Mouse (Mus musculus): ENCODE results near the gene Rgs3.

The Rgs3 gene

DNA sequence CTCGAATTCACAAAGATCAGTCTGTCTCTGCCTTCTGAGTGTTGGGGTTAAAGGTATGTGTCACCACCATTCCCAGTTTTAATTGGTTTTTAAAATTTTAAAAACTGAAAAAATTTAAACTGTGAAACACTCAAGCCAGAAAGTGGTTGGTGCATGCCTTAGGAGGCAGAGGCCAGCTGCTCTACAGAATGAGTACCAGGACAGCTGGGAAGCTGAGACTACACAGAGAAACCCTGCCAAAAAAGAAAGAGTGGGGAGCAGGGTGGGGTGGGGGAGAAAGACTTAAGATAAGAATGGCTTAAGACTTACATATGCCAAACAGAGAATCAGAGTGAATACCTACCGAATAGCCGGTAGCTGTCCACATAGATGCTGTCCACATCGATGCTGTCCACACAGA lies 73.6 kb downstream of the Rgs3 start:
- no peak for DNase-seq

DNA sequence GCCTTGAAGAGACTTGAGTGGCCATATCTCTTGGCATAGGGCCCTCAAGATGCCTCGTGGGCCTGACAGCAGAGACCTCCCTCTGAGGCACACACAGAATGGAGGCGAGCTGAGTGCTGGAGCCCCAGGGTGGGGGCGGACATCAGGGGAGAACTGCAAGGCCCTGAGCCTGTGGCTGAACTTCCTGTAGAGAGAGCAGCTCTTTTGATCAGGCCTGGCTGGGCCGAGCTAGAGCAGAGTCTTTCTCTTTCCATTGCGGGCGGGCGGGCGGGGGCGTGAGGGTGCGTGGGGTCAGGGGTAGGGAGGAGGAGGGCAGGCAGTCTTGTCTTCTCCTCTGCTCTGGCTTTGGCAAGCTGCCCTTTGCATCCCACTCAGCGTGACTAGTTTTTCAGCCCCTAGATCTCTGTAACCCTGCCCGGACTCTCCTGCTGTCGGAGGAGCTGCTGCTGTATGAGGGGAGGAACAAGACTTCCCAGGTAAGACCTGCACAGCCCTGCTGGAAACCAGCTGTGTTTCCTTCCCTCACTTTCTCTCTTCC lies 74.5 kb downstream of the Rgs3 start:
- peak; percentile 59 for DNase-seq

DNA sequence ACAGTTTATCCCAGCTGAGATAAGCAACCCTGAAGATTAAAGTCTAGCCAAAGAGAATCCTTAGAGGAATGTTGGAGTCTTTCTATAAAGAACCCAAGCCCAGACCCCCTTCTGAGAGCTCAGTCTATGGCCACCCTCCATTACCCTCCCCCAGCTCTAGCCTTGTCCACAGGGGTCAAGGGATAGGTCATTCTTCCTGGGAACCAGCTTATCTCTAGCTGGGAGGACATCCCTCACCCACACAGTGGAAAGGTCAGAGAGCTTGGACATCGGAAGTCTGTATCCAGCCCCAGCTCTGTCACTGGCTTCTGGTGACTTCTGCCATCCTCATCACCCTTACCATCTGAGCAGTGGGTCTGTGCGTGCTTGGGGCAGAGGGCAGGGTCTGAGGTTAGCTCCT lies 75.2 kb downstream of the Rgs3 start:
- DNase-seq: no peak

DNA sequence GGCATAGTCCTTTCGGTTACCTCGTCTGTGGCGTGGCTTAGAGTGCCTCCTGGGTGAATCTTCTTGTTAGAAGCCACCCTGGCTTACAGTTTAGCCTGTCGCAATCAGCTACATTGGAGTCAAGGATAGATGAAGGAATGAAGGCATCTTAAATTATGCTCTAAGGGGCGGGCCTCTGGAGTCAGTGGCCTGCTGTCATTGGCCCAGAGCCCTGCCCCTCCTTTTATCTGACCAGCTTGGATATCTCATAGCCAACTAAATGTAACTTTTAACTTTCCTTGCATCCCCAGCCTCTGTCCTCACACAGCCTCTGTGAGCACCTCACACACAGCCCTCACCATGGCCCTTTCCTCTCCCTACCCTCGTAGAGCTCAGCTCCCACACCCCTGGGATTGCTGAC lies 76.4 kb downstream of the Rgs3 start:
- DNase-seq: no peak

DNA sequence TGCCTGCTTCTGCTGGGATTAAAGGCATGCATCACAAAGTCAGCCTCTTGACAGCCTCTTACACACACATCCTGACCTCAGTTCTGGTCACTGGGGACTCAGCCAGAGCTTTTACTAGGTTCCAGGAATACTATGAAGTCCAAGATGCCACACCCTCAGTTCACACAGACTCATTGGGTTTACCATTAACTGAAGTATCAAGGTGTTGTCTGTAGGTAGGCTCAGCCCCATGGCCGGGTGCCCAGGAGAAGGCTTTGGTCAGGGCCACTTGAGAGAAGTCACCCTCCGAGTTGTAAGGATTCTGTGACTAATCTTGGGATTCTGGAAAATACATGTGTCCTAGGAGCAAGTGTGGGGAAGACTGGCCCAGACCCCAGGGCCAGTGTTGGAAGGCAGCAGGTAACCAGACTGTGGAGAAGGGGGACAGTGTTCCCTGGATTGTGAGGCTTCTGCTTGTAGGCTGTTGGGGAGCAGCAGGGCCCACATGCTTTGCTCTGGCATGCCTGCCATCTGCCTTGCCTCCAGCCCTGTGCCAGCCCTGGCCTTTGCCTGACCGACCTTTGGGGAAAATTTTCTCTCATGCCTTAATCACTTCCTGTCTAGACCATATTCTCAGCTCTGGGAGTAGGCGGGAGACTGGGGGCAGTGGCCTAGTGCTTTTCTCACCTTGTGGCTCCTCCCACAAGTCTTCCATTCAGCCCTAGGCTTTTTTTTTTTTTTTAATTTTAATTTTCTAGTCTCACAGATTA lies 78.4 kb downstream of the Rgs3 start:
- no peak for DNase-seq

DNA sequence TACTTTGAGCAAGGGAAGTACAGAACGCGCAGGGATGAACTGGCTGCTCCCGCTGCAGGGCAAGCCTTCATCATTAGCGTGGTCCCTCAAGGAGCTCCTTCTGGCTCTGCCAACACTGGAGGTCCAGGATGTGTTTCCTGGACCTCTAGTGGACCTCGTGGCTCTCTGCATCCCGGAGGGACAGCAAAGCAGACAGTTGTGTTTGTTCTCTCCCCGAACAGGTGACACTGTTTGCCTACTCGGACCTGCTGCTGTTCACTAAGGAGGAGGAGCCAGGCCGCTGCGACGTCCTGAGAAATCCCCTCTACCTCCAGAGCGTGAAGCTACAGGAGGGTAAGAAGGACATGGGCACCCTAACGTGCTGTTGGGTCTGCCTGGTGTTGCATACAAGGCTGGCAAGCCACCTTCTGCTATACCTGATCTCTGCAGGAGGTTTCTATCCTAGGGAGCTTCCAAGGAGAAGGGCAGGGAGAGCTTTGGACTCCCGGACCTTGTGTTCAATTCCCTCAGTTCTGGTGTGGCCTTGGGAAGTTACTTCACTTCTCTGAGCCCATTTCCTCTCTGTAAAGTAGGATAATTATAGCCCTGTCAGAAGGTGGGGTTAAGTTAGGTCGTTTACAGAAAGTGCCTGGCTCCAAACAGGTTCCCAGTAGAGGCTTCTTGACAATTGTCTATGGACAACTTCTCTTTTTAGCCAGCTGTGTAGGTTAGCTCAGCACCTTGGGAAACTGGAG lies 81.0 kb downstream of the Rgs3 start:
- no peak for DNase-seq

DNA sequence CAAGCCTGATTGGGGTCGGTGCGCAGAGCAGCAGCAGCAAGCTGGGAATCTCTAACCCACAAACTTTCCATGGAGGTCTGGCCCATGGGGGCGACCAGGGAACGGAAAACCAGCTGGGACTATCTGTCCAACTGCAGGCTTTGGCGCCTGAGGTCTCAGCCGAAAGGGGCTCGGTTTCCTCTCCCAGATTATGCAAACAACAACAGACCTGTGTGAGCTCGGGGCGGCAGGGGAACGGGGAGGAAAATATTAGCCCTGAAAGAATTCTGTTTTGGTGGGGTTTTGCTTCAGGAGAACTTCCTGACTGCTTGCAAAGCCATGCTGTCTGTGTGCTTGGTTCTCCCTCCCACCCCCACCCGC lies 81.6 kb downstream of the Rgs3 start:
- no peak for DNase-seq

DNA sequence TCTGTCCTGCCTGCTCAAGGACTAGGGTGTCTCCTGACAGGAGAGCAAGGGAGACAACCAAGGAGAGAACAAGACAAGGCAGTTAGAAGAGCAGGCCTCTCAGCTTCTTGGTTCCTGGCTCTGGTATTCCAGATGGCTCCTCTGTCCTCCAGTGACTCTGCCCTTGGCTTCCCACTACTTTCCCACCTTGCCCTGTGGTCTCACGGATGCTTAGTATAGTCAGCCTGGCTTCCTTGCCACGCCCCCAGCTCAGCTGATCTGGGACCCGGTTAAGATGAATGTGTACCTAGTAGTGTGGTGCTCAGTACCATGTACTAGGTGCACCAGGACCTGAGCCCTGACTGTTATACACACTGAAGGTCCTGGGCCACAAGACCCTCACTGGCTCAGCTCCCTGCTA lies 82.0 kb downstream of the Rgs3 start:
- no peak for DNase-seq

DNA sequence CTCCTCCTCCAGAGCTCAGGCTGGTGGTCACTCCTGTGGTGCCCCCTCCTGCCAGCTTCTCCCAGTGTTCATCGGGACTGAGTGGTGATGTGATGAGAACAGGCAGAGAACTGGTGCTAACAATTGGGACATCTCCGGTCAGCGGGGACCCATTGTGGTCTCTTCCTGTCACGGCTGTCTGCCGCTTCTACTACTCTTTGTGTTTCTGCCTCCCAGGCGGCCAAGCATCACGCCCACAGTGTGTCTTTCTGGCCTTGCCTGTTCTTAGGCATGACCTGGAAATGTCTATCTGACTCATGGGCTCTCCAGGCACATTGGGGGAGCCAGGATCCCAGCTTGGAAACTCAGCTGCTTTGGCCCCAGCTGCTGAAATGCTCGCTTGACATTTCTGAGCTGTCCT lies 83.8 kb downstream of the Rgs3 start:
- DNase-seq: peak; percentile 63

DNA sequence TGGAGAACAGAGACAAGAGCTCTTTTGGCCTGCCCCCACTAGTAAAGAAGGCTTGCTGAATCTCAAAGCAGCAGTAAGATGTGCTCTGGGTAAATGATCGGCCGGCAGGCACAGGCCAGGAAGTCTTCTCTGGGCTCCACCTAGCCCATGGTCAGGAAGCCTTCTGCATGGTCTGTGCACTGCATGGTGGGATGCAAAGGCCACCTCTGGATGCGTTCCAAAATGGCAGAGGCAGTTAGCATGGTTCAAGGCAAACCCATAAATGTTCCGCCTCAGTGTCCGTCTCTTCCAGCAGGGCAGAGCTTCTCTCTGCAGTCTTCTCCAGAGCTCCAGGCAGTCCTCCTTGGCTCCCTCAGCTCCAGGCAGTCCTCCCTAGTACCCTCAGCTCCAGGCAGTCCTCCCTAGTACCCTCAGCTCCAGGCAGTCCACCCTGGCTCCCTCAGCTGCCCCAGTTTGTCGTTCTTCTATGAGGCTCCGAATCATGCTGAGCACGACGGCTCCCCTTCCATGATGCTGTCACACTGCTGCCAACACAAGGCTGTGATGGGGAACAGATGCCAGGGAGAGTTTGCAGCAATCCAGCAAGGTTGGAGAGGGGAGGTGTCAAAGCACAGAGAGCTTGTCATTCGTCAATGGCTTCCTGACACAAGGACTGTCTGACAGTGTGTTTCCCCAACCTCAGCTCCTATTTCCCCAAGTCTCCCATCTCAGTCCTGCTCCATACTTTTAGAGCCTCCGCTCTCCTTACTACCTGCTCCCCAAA lies 84.6 kb downstream of the Rgs3 start:
- no peak for DNase-seq

DNA sequence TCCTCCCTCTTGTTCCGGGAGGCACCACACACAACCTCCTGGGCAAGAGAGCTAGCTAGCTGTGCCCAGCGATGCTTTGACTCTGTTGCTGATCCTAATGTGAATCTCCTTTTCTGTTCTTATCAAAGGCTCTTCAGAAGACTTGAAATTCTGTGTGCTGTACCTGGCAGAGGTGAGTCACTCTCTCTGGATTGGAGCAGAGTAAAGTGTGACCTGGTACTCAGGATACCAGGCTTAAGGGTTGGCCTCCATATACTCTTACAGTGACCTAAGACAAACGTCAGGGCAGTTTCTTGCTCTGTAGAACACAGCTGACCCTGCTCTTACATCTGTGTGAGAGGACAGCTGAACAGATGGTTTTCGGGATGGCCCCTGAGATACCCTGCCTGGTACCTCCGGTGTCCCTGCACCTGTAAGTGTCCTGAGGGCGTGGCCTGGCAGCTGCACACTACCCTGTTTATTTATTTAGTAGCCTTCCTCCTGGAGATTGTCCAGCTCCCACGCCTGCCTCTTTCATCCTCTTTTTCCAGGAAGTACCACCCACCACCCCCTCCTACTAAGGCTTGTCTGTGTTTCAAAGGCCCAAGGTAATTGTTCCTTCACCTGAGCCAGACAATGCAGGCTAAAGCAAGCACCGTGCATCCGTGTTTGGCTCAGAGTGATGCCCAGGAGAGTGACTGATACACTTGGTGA lies 87.1 kb downstream of the Rgs3 start:
- peak; percentile 51 for DNase-seq

DNA sequence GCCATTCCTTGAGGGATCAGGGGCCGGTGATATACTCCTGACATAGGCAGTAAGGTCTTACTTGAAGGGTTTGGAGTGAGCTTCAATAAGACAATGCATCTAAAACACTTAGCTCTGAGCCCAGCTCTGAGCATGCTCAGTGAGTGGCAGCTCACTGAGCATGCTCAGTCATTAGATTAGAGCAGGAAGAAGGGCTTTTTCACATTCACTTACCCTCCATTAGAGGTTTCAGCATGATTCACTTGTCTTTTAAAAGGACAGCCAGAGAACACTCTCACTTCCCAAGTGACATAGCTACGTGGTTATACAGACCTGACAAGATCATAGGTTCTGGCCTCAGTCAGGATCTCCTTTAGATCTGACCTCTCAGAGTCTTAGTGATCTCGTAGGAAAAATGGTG lies 89.2 kb downstream of the Rgs3 start:
- no peak for DNase-seq

DNA sequence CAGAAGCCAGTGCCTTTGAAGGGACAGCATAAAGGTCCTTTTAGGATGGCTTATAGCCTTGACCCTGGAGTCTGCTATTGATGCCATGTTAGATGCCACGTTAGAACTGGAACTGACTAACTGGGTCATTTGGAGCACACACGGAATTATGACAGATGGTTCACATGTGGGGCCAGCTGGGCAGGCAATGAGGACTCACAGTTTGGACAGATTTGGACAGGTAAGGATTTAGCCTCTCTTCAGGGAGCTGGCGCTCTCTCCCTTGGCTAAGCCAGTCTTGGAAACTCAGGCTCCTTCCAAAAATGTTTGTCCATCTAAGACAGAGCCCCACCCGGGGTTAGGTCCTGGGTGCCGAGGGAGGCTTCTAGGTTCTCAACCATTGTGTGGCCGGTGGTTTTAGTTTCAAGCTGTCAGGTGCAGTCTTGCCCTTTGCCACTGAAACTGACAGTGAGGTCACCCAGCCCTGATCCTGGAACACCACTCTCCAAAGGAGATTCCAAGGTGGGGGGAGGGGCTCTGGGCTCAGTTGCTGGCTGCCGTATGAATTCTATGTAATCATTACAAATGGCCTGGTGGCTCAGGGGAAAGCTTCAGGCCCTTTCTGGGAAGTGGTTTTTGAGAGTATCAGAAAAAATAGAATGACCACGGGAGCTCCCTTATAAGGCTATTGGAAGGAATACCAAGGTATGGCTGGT lies 90.0 kb downstream of the Rgs3 start:
- no peak for DNase-seq

DNA sequence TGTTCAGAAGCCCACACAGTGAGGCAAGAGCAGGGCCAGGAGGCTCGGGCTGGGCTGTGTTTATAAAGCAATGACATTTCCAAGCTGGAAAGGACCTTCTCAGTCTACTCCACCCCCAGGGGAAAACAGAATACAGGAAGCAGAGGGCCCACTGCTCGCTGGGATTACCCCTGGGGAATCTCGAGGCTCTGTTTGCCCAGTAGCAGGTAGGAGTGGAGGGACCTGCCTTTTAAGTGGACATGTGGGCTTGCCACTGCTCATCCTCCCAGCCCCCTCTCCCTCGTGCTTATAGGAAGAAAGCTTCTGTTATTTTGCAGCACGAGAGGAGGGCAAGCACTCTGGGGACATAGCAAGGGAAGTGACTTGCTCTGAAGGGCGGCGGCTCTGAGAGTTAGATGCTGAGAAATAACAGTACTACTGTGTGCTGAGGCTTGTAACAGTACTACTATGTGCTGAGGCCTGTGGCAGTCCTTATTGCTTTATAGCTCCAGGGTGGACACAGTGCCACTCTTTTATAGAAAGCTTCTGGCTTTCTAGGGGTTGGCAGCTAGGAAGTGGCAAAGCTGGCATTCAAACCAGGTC lies 91.6 kb downstream of the Rgs3 start:
- no peak for DNase-seq

DNA sequence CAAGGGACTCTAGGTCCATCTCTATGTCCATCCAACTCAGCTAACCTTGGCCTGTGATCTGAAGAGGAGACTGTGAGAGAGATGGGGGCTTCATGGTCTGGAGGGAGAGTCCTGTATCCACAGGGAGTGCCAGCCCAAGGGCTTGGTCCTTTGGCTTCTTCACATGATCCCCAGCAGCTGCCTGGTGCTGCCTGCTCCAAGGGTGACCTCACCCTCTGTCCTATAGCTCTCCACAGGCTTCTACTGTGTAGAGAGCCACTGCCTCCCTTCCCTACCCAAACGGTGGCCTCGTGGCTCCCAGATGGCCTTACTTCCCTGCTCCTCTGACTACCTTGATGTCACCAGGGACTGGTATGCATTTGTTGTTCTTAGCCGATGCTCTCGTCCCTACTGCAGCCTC lies 92.6 kb downstream of the Rgs3 start:
- no peak for DNase-seq

DNA sequence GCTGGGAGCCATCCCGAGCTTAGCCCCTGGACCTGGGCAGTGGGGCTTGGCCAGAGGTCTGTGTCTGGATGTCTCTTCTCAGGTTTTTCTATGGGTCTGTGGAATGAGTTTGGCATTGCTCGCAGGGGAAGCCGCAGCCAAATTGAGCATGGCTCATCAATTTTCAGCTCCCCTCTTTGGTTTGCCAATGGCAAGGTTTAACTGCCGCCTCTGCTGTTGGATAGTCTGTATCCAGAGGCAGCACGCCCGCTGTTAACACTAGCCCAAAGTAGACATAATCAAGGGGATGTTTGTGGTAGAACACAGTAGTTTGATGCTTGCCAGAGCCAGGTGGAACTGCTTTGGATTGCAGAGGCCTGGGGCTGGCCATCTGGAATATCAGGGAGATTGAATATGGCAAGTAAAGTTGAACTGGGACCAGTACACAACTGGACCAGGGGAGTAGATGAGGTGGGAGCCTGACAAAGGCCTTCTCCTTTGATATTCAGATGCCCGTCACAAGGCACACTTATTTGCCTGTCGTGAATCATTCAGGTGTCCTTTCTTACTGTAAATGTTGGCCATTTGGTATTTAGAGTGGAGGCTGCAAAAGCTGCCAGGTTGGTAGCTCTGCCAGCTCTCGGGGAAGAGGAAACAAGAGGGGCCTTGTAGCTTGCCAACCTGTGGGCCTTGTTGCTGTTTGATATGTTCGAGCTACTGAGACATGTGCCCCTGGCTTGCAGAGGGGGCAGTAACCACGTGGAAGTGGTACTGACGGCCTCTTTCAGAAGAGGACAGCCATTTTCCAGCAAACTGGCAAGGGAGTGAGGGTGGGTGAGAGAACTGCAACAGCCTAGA lies 93.5 kb downstream of the Rgs3 start:
- no peak for DNase-seq

DNA sequence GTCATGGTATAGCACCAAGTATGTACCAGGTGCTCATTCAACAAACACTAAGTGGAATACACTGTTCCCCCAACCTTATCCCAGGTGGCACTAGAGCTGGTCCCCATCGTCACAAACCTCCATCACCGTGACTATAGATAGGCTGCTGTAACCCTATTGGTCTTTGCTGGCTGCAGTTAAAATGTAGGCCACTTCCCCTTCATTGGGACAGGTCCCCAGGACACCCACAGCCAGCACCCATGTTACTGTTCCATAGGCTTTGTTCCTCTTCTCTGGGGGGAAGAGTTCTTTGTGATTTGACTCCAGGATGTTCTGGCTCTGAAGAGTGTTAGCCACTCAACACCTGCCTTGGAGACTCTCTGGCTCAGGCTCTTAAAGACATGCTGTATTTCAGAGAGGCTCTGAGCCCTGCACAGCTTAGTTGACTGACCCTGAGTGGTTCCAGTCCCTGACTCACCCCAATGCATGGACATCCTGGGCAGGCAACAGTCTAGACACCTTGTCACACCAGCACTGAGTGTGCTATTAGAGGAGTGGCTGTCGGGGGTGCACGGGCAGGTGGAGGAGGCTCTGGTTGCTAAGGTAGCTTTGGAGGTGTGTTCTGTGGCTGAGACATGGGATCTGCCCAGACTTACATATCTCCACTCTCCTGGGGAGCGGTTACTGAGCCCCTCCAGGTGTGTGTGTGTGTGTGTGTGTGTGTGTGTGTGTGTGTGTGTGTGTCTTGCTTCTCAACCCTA lies 94.4 kb downstream of the Rgs3 start:
- DNase-seq: no peak

DNA sequence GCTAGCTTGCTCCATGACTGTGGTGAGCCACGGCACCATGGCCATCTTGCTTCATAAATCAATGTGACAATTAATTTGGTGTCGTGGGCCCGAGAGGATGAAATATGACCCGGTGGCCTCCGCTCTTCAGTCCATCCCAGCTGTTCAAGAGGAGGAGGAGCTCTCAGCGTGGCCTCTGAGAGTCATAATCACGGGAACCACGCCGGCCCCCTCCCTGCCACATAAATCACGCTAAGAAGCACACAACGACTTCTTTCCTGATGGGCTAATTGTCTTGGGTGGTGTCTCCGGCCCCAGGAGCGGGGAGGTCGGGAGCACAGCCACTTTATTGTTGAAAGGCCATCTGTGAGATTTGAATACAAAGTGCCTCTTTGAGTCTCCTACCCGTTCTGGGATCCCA lies 99.6 kb downstream of the Rgs3 start:
- DNase-seq: peak; percentile 80

DNA sequence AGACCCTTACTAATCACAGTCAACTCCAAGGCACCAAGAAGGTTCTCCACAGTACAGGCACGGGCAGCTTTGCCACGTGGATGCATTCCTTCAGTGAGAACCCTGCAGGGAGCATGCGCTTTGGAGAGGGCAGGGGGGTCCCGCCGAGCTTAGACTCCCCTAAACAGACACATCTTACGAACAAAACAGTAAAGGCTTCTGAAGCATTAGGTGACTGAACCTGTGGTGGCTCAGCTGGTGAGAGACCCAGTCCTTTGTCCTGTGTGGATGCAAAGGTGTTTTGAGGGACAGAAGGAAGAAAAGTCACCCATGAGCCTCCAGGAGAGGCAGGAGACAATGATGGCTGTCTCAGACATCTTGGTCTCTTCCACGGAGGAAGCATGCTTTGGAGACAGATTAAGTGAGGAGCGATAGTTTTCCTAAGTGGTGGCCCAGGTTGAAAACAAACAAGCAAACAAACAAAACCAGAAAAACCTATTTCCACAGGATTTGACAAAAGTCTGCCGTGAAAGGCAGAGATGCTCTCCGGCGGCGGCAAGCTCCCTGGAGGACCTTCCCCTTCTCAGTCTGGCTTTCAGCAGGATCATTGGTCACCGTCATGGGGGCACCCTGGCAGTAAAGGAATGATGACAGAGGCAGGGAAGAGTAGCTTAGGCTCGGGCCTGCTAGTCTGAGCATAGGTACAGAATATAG lies 100.4 kb downstream of the Rgs3 start:
- no peak for DNase-seq

DNA sequence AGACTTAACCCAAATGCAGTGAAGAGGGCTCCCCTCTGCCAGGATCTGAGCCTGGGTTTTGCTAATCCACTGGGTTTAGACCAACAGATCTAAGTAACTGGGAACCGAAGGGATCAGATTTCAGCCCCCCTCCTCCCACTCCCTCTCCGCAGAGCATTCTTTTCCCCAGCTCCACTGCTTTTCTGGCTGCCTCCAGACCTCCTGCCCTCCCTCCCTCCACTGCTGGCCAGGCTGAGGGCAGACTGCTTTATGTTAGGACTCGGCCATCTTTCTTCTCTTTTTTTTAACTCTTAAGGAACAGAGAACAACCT lies 100.9 kb downstream of the Rgs3 start:
- DNase-seq: no peak

Measured in lung, postnatal 36 days (tissue).